Mouse (Mus musculus) heart, postnatal 0 days (tissue): ENCODE measurements around the gene Krtap27-1.

Source experiments
- CTCF ChIP-seq: IDR thresholded peaks from 2 replicates; pipeline ENCODE4 v1.5.1; 2016; ENCODE audit warnings: antibody characterized with exemption, control low read depth, low read depth
- EP300 ChIP-seq: IDR thresholded peaks from 2 replicates; pipeline ENCODE4 v1.6.1; 2016; ENCODE audit warnings: antibody characterized with exemption, low read depth

DNA sequence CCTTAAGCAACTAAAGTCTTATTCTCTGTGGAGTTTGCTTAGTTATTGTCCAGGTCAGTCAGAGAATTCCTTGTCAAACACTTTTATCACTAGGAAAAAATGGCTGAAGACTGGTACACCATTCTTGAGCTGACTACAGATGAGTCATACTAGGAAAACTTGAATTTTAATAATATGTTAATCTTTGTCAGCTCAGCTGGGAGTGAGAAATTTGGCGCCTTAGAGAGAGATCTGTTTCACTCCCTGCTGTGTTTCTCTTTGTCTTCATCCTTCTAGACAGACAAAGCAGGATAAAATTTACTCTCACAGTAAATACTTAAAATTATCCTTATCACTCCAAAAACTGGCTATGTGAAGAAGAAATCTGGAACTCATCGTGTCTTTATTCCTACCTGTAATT lies 9.8 kb upstream of the Krtap27-1 start:
- TF ChIP-seq CTCF (no peak), EP300 (no peak)
